Mouse (Mus musculus) bone marrow macrophage, adult 2 months (primary cell): ENCODE data around the gene Car3. TPM values are rescaled to one million over a fixed set of nuclear protein-coding genes. Genes with fewer than 3 reads are reported as not detected.

ENCODE experiments used
- H3K27ac ChIP-seq: 2 replicates; pipeline ENCODE4 v1.5.1; 2012; ENCODE audit warnings: low read depth, low read length; ENCODE audit not compliant: insufficient read depth
- H3K4me1 ChIP-seq: 2 replicates; pipeline ENCODE4 v1.6.1; 2012; ENCODE audit warnings: low read length; ENCODE audit not compliant: control insufficient read depth, insufficient read depth
- H3K4me3 ChIP-seq: 2 replicates; pipeline ENCODE4 v1.5.1; 2012; ENCODE audit warnings: mild to moderate bottlenecking, low read length, moderate library complexity; ENCODE audit not compliant: insufficient read depth
- CTCF ChIP-seq: IDR thresholded peaks from 2 replicates; pipeline ENCODE4 v1.5.1; 2012; ENCODE audit warnings: low read depth, mild to moderate bottlenecking, low read length, moderate library complexity
- POLR2A ChIP-seq: IDR thresholded peaks from 2 replicates; pipeline ENCODE4 v1.6.1; 2012; ENCODE audit warnings: mild to moderate bottlenecking, low read depth, low read length, borderline replicate concordance
- polyA plus RNA-seq: library from polyadenylated mRNA; stranded (reverse); fragments of >200 nt; gene quantifications from 2 replicates; pipeline ENCODE4 v1.2.4, GENCODE M21; 2012; ENCODE audit not compliant: missing spikeins, insufficient read depth, insufficient read length

Gene Car3
- polyA plus RNA-seq, 1 experiment, result 1.4 TPM

DNA sequence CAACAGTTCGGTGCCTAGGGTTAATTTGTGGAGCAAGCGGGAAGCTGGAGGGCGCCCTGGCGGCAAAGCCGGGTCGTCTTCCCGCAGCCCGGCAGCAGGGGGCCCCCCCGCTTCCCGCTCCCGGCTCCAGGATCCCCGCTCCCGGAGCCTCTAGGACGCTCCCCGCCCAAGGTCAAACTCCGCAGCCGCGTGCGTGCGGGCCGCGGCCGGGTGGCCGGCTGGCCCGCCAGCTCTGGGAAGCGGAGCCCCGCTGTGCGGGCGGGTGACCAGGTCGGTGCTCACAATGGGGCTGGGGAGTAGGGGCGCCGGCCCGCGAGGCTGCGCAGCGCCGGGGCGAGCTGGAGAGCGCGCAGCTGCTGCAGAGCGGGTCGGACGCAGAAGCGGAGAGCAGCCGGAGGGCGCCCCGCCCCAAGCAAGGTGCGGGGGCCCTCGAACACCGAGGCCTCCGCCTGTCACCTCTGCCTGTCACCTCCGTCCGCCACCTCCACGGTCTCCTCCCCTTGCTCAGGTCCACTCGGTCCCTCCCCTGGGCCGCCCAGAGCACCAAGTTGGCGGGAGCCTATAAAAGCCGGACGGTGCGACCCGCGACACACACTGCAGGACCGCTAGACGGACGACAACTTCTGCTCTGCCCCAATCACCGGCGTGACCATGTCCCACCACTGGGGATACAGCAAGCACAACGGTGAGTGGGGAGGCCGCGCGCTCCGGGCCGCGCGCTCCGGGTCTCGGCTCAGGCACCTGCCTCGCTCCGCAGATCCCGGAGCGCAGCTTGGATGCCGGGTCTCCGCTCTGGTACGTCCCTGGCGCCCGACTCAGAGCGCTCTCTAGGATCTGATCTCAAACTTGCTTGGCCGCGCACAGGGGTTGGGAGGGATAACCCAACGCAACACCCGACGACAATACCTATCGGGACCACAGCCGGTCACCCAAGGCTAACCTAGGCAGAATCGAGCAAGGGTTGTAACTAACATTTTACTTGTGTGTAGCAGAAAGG lies 23.1 kb downstream of the Car3 start, which contains the start of gene Car2:
Gene Car2, plus strand, starts transcription at position 172 of the 997 bp plus-strand sequence.
- TF ChIP-seq CTCF, result peak; percentile 45
- TF ChIP-seq POLR2A, result no peak
- peak within 1 kb of the TSS; percentile 67 for H3K4me3 ChIP-seq
- H3K27ac ChIP-seq, result no peak within 1 kb of the TSS
- H3K4me1 ChIP-seq, result peaks cover 3% of the 10 kb centered on the region; the same call in 1 of the 2 replicates

DNA sequence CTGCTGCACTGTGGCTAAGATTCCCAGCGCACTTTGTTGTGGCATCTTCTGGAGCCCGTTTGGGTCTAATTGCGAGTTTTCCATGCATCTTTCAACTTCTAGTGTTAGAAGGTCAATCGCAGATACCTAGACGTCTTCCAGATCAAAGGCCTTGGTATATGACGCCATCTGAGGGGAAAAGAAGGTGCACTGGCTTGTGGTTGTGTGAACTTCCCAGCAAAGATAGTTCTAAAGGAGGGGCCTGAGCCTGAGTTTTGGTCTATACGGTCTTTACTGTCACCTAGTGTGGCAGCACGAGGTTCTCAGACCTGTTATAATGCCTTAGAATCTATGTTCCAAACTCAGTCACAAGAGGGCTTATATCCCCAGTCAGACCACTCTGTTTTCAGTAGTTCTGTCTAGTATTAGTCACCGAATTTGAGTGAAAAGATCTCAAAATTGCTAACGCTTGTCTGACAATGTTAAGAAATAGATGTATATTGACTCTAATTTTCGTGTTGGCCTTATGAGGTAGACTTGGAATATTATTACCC lies 23.9 kb downstream of the Car3 start:
- Histone ChIP-seq H3K4me1 (no peaks in the 10 kb centered on the region), H3K4me3 (peak overlapping the region; percentile 67; the same call in 1 of the 2 replicates), H3K27ac (no peak overlapping the region)
- TF ChIP-seq CTCF, result no peak
- no peak for TF ChIP-seq POLR2A

DNA sequence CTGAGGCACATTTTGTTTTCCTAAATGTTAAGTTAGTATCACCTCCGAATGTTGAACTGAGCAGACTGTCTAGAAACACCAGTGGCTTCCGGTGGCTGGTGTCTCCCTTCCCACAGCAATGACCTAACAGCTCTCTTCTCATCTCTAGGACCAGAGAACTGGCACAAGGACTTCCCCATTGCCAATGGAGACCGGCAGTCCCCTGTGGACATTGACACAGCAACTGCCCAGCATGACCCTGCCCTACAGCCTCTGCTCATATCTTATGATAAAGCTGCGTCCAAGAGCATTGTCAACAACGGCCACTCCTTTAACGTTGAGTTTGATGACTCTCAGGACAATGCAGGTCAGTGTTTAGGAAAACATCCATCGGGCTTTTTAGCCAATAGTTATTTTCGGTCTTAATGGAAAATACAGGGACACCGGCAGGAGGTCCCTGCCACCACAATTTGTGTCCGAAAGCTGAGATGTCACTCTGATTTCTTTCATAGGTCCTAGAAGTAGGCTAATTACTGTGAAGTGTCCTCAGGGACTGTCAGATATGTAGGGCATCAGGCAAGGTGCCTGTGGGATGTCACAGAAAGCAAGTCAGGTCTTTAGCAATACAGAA lies 24.5 kb downstream of the Car3 start:
- no peaks in the 10 kb centered on the region; the same call in 1 of the 2 replicates for H3K4me1 ChIP-seq
- TF ChIP-seq POLR2A, result no peak
- no peak for TF ChIP-seq CTCF
- H3K4me3 ChIP-seq, result no peak overlapping the region
- no peak overlapping the region for H3K27ac ChIP-seq

DNA sequence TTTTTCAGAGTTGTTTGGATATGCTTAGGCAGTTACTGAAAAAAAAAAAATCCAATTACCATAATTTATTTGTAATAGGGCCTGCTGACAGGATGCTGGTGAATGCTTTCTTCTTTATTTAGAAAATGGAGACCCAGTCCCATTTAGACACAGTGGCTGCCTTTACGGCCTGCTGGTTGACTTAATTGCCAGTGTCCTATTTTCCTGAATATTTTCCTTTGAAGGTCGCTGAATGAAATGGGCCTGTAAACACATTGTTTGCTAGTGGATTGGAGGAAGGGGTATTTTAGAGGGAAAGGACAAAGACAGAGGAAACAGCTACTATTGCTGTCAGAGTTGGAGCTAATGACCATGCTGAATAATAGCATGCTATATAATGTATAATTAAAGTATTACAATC lies 25.2 kb downstream of the Car3 start:
- H3K4me1 ChIP-seq, result peaks cover 3% of the 10 kb centered on the region; the same call in 1 of the 2 replicates
- no peak overlapping the region for H3K4me3 ChIP-seq
- no peak overlapping the region for H3K27ac ChIP-seq
- TF ChIP-seq CTCF (no peak), POLR2A (no peak)

DNA sequence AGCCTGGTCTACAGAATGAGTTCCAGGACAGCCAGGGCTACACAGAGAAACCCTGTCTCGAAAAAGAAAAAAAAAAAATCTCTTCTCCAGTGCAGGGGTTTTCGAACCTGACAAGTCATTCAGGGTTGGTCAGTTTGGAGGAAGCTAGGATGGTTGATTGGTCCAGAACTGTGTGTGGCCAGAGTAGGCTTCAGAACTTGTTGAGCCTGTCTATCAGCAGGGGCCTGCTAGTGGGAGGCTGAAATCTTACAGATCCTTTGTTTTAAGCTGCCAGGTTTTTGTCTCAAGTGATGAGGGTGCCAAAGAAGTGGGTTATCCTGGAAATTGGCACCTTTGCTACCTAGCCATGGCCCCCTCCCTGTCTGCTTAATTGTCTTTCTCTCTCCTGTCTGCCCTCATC lies 25.8 kb downstream of the Car3 start:
- TF ChIP-seq POLR2A, result no peak
- TF ChIP-seq CTCF, result no peak
- Histone ChIP-seq H3K4me3 (no peak overlapping the region), H3K4me1 (peaks cover 5% of the 10 kb centered on the region; the same call in 1 of the 2 replicates), H3K27ac (no peak overlapping the region)

DNA sequence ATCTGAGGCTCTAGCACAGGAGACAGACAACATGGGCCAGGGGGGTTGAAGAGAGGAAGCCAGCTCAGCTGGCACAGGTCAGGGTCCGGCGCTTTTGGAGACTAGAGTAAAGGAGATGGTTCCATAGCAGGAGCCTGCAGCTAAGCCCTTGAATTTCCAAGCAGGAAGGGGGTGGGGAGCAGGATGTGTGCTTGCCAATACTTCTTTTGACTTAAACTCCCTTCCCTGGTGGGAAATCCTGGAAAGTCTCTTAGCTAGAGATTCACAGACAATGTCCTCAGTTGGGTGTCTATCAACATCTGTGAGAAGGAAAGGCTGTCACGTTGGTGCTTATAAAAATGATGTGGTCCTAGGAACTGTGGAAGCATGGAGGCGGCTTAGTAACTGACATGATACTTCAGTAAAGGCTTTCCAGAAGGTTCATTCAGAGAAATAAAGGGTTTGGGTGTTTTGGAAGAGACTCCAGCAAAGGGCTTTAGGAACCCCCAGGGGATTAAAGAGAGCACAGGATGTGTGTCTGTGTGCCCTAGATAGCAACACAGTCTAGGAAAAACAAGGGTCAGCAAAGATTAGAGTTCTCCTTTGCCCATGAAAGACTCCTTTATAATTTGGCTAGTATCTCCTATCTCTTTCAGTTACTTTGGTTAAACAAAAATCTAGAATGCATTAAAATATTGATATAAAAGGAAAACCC lies 26.6 kb downstream of the Car3 start:
- TF ChIP-seq CTCF (no peak), POLR2A (no peak)
- Histone ChIP-seq H3K27ac (no peak overlapping the region), H3K4me1 (peaks cover 5% of the 10 kb centered on the region; the same call in 1 of the 2 replicates), H3K4me3 (no peak overlapping the region)

DNA sequence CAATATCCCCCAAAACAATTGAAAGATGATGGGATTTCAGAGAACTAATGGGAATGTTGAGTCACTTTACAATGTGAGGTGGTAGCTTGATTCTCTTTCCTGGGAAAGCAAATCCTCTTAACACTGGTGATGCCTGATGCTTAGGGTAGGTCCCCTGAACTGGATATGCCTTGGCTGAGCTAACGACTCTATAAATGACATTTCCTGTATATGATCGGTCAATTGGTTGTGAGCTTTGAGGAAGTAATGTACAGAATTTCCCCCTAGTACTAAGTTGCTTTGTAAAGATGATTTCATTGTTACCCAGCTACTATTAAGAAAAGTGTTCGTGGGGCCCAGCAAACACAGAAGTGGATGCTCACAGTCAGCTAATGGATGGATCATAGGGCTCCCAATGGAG lies 29.7 kb downstream of the Car3 start:
- Histone ChIP-seq H3K27ac (no peak overlapping the region), H3K4me3 (no peak overlapping the region), H3K4me1 (peaks cover 5% of the 10 kb centered on the region; the same call in 1 of the 2 replicates)
- TF ChIP-seq CTCF (no peak), POLR2A (no peak)

DNA sequence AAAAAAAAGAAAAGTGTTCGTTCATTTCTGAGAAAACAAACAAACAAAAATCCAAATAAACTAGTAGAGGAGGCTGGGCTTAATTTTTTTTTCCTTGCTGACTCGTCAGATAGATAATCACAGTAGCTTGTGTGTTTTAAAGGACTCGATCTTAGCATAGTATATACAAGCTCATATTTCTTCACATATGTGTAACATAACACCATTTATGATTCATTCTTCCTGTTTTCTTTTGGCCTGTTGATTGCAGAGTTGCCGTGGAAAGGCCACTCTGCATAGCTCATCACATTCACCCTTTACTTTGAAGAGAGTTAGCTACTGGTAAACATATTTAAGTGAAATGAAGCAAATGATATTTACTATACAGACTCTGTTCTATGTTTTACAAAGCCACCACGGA lies 30.4 kb downstream of the Car3 start:
- TF ChIP-seq POLR2A, result no peak
- TF ChIP-seq CTCF, result no peak
- no peak overlapping the region for H3K4me3 ChIP-seq
- no peak overlapping the region for H3K27ac ChIP-seq
- H3K4me1 ChIP-seq, result peaks cover 5% of the 10 kb centered on the region; the same call in 1 of the 2 replicates

DNA sequence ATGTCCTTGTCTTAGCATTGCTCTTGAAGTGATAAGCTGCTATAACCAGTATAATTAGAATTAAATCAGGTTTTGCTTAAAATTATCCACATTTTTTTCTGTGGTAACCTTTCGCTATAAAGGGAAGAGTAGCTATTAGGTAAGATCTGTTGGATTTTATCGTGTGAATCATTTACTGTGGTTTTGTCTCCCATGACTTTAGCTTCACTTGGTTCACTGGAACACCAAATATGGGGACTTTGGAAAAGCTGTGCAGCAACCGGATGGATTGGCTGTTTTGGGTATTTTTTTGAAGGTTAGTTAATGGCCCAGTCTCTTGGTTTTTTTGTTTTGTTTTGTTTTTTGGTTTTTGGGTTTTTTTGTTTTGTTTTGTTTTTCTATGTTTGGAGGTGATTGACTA lies 32.0 kb downstream of the Car3 start:
- peaks cover 5% of the 10 kb centered on the region; the same call in 1 of the 2 replicates for H3K4me1 ChIP-seq
- no peak overlapping the region for H3K4me3 ChIP-seq
- no peak for TF ChIP-seq POLR2A
- no peak for TF ChIP-seq CTCF
- no peak overlapping the region for H3K27ac ChIP-seq
